Mouse (Mus musculus): Measurements from ENCODE around the gene Csf2.

Gene Csf2

DNA sequence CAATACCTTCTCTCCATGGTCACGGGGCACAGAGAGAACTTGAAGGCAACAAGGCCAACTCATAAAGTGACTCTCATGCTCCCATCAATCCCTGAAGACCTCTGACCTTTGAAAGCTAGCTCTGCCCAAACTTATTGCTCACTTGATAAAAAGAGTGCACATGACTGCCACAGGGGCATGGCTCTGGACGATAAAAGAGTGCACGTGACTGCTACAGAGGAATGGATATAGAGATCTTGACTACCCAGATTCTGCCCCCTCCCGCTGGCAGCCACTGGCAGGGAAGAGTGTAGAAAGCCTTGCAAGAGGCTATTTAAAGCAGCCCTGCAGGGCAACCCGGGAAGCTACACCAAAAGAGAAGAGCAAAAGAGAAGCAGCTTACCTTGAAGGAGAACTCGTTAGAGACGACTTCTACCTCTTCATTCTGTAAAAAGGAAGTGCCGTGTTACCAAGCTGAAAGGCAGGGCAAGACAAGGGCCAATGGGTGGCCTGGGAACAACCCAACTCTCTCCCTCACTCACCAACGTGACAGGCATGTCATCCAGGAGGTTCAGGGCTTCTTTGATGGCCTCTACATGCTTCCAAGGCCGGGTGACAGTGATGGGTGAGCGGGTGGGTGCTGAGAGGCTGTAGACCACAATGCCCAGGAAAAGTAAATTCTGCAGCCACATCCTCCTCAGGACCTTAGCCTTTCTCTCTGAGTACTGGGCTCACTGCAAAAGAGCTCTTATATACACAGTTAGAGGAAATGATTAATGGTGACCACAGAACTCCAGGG is at the start of gene Csf2:
Csf2 (minus strand) TSS at position 728 of the 778 bp plus-strand sequence.
- ChIA-PET CTCF (interaction anchor here in 2 of 4 experiments (0.6 to 1.1 kb wide), 3 partner anchors 16 to 104 kb away, joined by 3 read pairs; no protein-coding TSS in a partner anchor), POLR2A (interaction anchor here in 1 of 4 experiments (0.6 kb wide), 1 partner anchor 110 kb away, joined by 3 read pairs; no protein-coding TSS in a partner anchor)

- POLR2A ChIA-PET: no interaction called here
- CTCF ChIA-PET: interaction anchor here (0.5 to 3.4 kb wide), 14 partner anchors 8 to 1215 kb away, joined by 3 to 34 read pairs (median 4); no protein-coding TSS in a partner anchor
These were observed 49.3 kb upstream of the Csf2 start for GRCm38 (mm10) chr11:54298777-54299176.

DNA sequence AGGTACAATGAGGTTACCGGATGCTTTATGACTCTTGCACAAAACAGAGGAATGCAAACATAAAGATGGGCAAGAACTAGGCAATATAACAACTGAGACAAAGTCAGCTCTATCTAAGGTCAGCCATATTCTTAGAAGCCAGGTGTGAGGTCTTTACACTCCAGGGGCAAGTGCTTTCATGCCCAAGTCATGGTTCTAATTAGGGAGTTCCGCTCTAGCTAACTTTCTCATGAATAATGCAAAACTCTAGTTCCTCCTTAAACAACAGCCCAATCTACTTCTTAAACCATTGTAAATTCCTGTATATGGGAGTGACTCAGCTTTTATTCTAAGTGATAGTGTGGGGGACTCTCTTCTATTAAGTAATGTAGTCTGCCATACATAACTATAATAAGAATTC is 48.0 kb upstream of the Csf2 start:
- ChIA-PET CTCF (interaction anchor here in 3 of 4 experiments (0.5 to 3.4 kb wide), 8 partner anchors 14 to 482 kb away, joined by 3 to 24 read pairs (median 4); no protein-coding TSS in a partner anchor), POLR2A (interaction anchor here in 1 of 4 experiments (1.0 kb wide), 1 partner anchor 12 kb away, joined by 6 read pairs; no protein-coding TSS in a partner anchor)

GRCm38 (mm10) chr11:54296734-54297133 is 47.3 kb upstream of the Csf2 start:
- ChIA-PET POLR2A (interaction anchor here in 1 of 4 experiments (0.7 kb wide), 1 partner anchor 93 kb away, joined by 3 read pairs; no protein-coding TSS in a partner anchor), CTCF (interaction anchor here in 2 of 4 experiments (0.6 to 0.7 kb wide), 3 partner anchors 22 to 568 kb away, joined by 3 read pairs; no protein-coding TSS in a partner anchor)

DNA sequence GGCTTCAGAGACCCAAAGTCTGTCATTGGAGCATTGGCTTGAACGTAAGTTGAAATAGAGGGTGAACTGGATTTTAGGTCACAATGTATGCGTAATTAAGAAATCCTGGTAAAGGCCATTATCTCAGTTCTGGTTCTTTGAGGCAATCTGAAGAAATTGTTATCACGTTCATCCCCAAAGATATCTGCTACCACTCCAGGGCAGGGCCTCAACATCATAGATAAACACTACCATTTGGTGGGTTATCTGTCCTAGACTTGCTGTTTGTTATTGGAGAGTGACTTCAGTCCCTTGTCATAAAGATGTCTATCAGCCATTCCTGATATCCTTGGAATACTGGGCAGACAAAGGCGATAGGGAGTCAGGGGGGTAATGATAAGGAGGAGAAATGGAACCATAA is 46.5 kb upstream of the Csf2 start:
- POLR2A ChIA-PET: no interaction called here

GRCm38 (mm10) chr11:54293980-54294807 is 44.7 kb upstream of the Csf2 start:
- ChIA-PET CTCF (interaction anchor here in 2 of 4 experiments (0.6 to 0.7 kb wide), 2 partner anchors 510 to 557 kb away, joined by 3 read pairs; no protein-coding TSS in a partner anchor), POLR2A (interaction anchor here in 2 of 4 experiments (0.6 to 0.7 kb wide), 2 partner anchors 25 to 1640 kb away, joined by 3 to 5 read pairs; no protein-coding TSS in a partner anchor)

More for the DNA sequence above, 46.5 kb upstream of the Csf2 start:
- CTCF ChIA-PET: interaction anchor here in 1 of 4 experiments (0.6 kb wide), 1 partner anchor 23 kb away, joined by 3 read pairs; no protein-coding TSS in a partner anchor

GRCm38 (mm10) chr11:54292163-54292562 is 42.7 kb upstream of the Csf2 start:
- ChIA-PET CTCF (interaction anchor here in 1 of 4 experiments (1.2 kb wide), 1 partner anchor 65 kb away, joined by 3 read pairs; no protein-coding TSS in a partner anchor), POLR2A (no interaction called here)

DNA sequence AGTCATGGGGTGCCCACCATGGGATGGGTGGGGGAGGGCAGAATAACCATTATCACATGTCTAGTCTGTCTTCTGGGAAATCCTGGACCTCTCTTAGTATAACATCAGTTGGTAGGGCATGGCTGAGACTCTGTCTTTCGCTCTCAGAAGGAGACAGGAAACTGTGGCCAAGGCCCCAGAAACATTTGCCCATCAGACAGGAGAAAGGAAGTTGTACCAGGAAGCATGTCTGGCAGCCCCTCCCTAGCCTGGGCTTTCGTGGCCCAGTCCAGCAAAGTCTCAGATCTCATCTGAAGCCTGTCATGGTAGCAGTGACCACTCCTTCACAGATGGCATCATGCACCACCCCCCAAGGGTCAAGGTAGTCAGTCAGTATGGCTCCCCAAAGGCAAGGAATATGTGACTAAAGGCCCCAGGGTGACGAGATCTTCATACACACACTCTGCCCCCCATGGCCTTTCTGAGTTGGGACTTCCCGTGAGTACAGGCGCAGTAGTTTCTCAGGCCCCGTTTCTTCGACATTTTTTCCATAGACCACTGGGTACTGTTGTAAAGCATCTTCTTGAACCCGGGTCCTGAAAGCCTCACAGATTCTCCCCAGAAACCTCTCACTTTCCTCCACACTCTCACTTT is 38.5 kb upstream of the Csf2 start:
- ChIA-PET CTCF (no interaction called here), POLR2A (no interaction called here)

DNA sequence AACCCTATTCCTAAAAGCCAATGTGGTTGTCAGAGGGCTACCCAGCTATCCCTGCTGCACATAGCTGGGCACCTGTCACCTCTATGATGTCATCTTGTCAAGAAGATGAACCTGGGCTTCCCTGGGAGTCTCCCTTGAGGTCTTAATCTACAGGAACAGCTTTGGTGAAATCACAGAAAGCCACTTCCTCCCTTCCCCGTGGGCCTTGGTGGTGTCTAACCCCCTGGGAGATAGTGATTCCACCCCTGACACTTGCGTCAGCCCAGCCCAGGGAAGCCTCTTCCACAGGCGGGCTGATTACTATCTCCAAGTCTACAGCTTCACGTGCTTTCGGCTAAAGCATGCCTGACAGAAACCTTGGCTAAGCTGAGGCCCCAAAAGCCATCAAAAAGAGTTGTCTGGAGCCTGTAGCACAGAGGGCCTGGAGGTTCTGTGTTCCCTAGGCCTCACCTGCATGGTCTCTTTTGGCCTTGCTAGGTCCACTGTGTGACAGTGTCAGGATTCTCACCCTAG is 22.0 kb upstream of the Csf2 start:
- ChIA-PET CTCF (no interaction called here), POLR2A (no interaction called here)

DNA sequence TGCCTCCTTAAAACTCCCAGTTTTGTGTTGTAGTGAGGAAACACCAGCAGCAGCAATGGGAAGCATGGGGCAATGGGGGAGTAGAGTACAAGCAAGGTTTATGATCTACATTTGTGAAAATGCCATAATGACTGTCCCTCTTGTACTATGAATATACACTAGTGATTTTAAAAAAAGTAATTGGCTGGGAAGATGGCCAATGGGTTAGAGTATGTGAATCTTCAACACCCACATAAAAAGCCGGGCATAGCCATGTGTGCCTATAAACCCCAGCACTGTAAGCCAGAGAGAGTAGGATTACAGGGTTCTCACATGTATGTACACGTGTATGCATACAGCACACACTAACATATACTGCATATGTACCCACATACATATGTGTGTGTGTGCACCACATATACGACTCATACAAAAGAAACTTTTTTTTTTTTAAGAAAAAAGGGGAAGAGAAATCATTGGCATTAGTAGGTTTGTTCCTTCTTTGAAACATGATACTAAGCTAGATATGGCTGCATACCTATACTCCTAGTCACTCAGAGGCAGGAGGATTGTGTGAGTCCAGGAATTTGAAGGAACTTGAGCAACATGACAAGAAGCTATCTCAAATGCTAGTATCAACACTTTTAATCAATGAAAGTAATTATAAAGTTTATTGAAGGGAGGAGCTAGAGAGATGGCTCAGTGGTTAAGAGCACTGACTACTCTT is 19.9 kb upstream of the Csf2 start:
- CTCF ChIA-PET: interaction anchor here in 1 of 4 experiments (0.6 kb wide), 1 partner anchor 556 kb away, joined by 5 read pairs; no protein-coding TSS in a partner anchor
- POLR2A ChIA-PET: interaction anchor here in 1 of 4 experiments (0.5 kb wide), 1 partner anchor 24 kb away, joined by 3 read pairs; no protein-coding TSS in a partner anchor

- CTCF ChIA-PET: interaction anchor here in 2 of 4 experiments (0.6 to 1.0 kb wide), 4 partner anchors 10 to 174 kb away, joined by 3 to 14 read pairs (median 4); no protein-coding TSS in a partner anchor
- POLR2A ChIA-PET: interaction anchor here in 2 of 4 experiments (0.7 to 1.0 kb wide), 3 partner anchors 91 to 255 kb away, joined by 3 to 4 read pairs (median 3); partner anchors contain the start of gene Rapgef6 (in 1 of the 2)
These were observed 17.7 kb upstream of the Csf2 start, which contains the start of gene Il3 for GRCm38 (mm10) chr11:54267177-54267576. Il3 (minus strand) TSS chr11:54267277.

- ChIA-PET POLR2A (no interaction called here), CTCF (interaction anchor here (0.6 to 3.3 kb wide), 37 partner anchors 10 to 1921 kb away, joined by 3 to 13 read pairs (median 4); partner anchors contain the start of gene Csf2 (in 1 of the 4))
These were observed 15.1 kb upstream of the Csf2 start for GRCm38 (mm10) chr11:54264542-54264941.

DNA sequence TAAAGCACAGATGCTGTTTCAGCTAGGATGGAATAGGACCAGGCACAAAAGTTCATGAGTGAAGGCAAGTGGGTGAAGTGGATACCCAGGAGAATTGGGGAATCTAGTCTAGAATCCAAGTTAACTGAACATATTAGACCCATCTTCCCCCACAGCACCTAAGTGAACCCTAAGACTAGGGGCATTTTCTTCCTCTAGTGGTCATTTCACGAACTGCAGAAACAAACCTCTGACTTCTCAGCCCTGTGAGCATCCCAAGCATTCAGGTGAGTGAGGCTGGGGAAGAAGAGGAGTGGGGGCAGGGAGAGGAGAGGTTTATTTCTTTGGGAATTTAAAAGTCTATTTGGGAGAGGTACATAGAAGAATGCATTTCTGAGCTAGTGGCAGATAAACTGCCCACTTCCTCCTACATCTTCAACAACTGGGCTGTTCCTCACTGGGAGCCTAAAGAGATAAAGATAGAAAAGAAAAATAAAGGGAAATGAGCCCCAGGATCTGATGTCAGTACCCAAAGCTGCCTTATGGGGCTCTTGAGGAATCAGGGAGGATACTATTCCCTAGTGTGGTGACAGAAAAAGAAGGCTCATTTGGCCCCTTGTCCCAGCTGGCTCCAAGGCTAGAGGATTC is 14.1 kb upstream of the Csf2 start:
- ChIA-PET CTCF (interaction anchor here (0.6 to 3.3 kb wide), 26 partner anchors 9 to 483 kb away, joined by 3 to 13 read pairs (median 4); no protein-coding TSS in a partner anchor), POLR2A (interaction anchor here in 1 of 4 experiments (0.6 kb wide), 1 partner anchor 94 kb away, joined by 5 read pairs; no protein-coding TSS in a partner anchor)

DNA sequence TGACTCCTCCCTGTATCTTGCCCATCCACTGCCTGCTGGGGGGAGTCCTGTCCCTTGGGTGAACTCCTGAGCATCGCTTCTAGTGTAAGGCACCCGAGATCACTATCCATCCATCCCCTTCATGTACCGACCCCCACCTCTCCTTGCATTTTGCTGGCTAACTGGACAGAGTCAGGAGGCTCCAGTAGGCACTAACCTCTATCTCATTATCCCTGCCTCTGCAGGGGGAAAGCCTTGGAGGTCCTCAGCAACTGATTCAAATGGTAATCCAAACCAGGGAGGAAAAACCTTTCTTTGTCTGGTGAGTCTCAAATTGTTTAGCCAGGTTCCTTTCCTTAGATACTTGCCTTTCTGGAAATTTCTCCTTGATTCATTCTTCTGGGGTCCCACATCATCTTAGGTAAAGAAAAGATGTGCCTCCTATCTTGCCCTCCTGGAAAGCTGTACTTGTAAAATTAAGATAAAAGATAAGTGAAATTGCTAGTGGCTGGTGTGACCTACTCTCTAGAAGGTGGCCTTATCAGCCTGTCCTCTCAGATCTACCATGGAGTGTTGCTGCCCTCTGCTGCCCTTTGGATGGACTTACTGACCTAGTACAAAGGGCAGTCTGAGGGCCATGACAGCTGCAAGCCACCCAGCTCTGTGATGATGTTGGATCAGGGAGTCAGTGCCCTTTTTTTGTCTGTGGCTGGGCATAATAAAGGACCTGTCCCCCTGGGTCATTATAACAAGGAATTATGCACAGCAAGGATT is 7.3 kb upstream of the Csf2 start:
- CTCF ChIA-PET: interaction anchor here (0.6 to 2.8 kb wide), 26 partner anchors 9 to 799 kb away, joined by 3 to 29 read pairs (median 4); no protein-coding TSS in a partner anchor

DNA sequence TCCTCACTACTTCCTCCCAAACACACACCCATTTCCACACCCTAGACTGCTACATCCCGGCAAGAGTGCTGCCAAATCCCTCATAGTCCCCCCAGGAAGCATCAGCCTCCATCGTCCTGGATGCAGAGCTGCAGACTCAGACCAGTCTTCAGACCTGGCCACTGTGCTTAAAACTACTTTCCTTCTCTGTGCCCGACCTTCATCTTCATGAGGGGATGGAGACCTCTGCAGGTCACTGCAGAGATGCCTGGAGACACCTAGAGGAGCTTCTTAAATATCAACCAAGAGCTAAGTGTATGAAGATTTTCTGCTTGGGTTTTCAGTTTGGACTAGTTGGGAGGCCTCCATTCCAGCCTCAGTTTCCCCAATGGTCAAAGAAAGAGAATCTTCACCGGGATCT is 4.6 kb upstream of the Csf2 start:
- ChIA-PET CTCF (interaction anchor here (0.6 to 3.0 kb wide), 17 partner anchors 8 to 281 kb away, joined by 3 to 16 read pairs (median 4); no protein-coding TSS in a partner anchor), POLR2A (interaction anchor here in 1 of 4 experiments (1.6 kb wide), 1 partner anchor 14 kb away, joined by 4 read pairs; no protein-coding TSS in a partner anchor)

More for the DNA sequence above, 7.3 kb upstream of the Csf2 start:
- POLR2A ChIA-PET: interaction anchor here in 2 of 4 experiments (0.6 to 0.7 kb wide), 4 partner anchors 24 to 325 kb away, joined by 3 to 4 read pairs (median 4); no protein-coding TSS in a partner anchor

DNA sequence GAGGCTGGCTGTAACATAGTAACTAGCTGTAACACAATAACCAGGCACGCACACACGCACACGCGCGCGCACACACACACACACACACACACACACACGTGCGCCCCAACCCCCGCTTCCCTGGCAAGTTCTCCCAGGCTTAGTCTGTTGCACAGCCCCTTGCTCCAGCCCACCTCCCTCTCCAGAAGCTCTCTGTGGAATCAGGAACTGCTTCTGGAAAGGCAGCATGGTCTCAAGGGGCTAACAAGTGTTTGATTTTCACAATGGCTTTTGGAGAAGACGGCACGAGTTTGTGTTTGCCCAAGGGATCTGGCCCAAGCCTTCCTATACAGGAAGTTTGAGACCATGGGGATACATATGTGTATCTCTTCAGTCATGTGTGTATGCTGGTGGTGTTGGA is 1.1 kb upstream of the Csf2 start:
- POLR2A ChIA-PET: no interaction called here
- CTCF ChIA-PET: no interaction called here
